Mouse (Mus musculus) midbrain, embryonic 10.5 days (tissue): ENCODE data around the gene Tenm2. TPM values are rescaled to one million over a fixed set of nuclear protein-coding genes. Genes with fewer than 3 reads are reported as not detected.

Experiments used
- DNase-seq: peaks from one replicate; pipeline ENCODE4 v3.0.0-alpha.2; 2017; ENCODE audit warnings: low spot score
- H3K27ac ChIP-seq: fragments of 300-500 bp; sonication (generic); replicated peaks from 2 replicates; pipeline ENCODE4 v1.5.1; 2016; ENCODE audit warnings: mild to moderate bottlenecking
- H3K27me3 ChIP-seq: fragments of 300-500 bp; sonication (generic); 2 replicates; pipeline ENCODE4 v1.6.1; 2016; ENCODE audit warnings: low read depth, mild to moderate bottlenecking; ENCODE audit not compliant: poor library complexity, severe bottlenecking
- H3K36me3 ChIP-seq: fragments of 300-500 bp; sonication (generic); 2 replicates; pipeline ENCODE4 v1.6.1; 2016; ENCODE audit warnings: mild to moderate bottlenecking, moderate library complexity
- H3K4me1 ChIP-seq: fragments of 300-500 bp; sonication (generic); 2 replicates; pipeline ENCODE4 v1.6.1; 2016
- H3K4me3 ChIP-seq: fragments of 300-500 bp; sonication (generic); 2 replicates; pipeline ENCODE4 v1.5.1; 2016; ENCODE audit warnings: mild to moderate bottlenecking, moderate library complexity
- H3K9me3 ChIP-seq: fragments of 300-500 bp; sonication (generic); replicated peaks from 2 replicates; pipeline ENCODE4 v1.6.1; 2016; ENCODE audit warnings: mild to moderate bottlenecking
- WGBS: fragments of 180-500 bp; shearing (Covaris S2); methylation state at CpG from one replicate; pipeline ENCODE4 v1.1.7; 2016; 5-methylcytosine and 5-hydroxymethylcytosine counted together
- polyA plus RNA-seq: library from polyadenylated mRNA; unstranded; fragments of >200 nt; fragmentation: Nextera tagmentation; extraction: Ambion mirVana; gene quantifications from 2 replicates; pipeline ENCODE4 v1.2.1, GENCODE M21; 2016

Tenm2 gene
- polyA plus RNA-seq, 1 experiment from 2014 or later: 4.2 TPM

DNA sequence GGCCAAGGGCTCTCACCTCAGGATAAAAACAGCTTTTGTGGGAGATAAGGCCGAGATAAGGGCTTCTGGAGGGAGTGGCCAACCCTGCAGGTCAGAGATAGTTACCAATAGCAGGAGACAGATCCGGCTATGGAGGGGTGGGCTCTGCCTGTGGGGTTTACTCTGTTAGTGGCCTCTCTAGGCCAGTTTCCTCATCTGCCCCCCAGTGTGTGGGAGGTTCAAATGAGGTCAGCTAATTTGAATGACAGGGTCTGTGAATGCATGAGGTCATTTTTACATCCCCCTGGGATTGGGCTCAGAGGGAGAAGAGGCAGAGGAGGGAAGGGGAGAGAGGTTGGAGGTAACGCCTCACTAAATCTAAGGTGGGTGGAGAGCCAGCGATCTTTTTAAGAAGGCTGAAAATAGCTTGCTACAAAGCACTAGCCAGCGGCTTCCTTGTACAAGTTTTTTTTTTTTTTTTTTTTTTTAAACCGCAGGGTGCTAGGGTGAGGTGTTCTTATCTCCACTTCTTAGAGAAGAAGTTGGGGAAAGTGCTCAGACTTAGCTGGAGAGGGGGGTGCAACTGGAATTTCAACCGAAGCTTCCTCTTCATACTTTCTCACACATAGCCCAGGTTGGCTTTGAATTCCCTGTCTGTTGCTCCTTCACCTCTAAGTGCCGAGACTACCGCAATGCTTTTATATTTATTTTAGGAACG, 1235.0 kb downstream of the Tenm2 start:
- WGBS: 1% methylated on average over 10 of the region's 10 CpGs
- H3K36me3 ChIP-seq: no peaks in the 10 kb centered on the region
- peaks cover 27% of the 10 kb centered on the region for H3K27me3 ChIP-seq
- peaks cover 3% of the 10 kb centered on the region; the same call in 1 of the 2 replicates for H3K9me3 ChIP-seq
- peak overlapping the region; percentile 74 for H3K27ac ChIP-seq
- H3K4me3 ChIP-seq: peak overlapping the region; percentile 42
- H3K4me1 ChIP-seq: peaks cover 37% of the 10 kb centered on the region
- peak; percentile 54 for DNase-seq

DNA sequence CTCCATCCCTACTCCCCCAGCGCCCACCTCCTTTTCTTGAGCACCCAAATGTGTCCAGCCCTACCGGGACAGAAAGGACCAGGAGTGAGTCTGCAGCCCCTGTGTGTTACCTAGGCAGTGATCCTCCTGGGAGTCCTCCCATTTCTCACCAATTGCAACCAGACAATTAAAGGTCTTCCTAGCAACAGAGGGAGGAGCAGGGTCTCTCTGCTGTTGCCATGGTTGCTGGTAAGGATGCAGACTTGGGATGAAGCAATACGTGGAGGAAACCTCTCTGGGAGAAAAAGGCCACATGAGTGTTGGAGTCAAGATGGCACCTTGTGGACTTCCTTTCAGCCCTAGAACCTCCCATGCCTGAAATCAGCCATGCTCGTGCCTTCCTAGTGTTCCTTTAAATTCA, 1235.7 kb downstream of the Tenm2 start:
- H3K36me3 ChIP-seq: no peaks in the 10 kb centered on the region
- H3K4me1 ChIP-seq: peaks cover 37% of the 10 kb centered on the region
- 3% methylated on average over 4 of the region's 4 CpGs for WGBS
- peak overlapping the region; percentile 74 for H3K27ac ChIP-seq
- peak; percentile 47 for DNase-seq
- H3K9me3 ChIP-seq: peaks cover 7% of the 10 kb centered on the region; the same call in 1 of the 2 replicates
- H3K4me3 ChIP-seq: peak overlapping the region; percentile 42
- H3K27me3 ChIP-seq: peaks cover 25% of the 10 kb centered on the region

DNA sequence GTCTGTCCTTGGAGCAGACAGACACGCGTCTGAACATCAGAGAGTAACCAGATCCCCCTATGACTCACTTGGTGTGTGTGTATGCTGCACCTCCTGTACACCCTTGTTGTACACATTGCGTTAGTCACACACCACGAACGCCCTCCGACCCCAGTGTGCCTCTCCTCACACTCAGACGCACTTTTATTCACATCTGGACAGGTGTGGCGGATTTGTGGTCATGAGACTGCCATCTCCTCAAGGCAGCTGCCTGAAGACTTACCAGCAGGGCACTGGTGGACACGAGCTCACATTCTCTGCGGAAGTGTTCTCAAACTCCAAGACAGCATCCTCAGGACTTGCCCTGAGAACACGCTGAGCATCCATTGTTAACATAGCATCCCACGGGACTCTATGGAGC, 1237.7 kb downstream of the Tenm2 start:
- Histone ChIP-seq H3K27ac (no peak overlapping the region), H3K4me3 (no peak overlapping the region), H3K9me3 (peaks cover 7% of the 10 kb centered on the region; the same call in 1 of the 2 replicates), H3K27me3 (peaks cover 12% of the 10 kb centered on the region), H3K4me1 (peaks cover 37% of the 10 kb centered on the region), H3K36me3 (no peaks in the 10 kb centered on the region)
- WGBS: 88% methylated on average over 12 of the region's 12 CpGs
- DNase-seq: no peak

DNA sequence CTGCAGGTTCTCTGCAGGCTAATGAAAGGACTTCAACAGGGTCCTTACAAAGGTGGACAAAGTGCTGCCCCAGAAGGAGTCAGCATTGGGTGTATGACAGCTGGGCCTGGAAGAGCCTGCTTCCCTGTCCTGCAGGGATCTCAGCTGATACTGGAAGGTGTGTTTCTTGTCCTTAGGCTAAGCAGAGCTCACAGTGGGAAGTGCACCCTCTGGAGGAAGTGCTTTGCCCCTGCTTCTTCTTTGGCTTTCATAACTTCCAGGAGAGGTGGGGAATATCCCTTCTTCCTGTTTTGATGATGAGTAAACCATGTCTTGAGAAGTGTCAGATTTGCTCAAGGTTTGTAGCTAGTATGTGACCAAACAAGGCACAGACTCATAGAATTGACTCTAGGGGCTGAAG, 1240.5 kb downstream of the Tenm2 start:
- H3K27ac ChIP-seq: no peak overlapping the region
- H3K4me3 ChIP-seq: no peak overlapping the region
- H3K4me1 ChIP-seq: peaks cover 12% of the 10 kb centered on the region
- DNase-seq: no peak
- no peaks in the 10 kb centered on the region; the same call in 1 of the 2 replicates for H3K27me3 ChIP-seq
- H3K9me3 ChIP-seq: peaks cover 7% of the 10 kb centered on the region; the same call in 1 of the 2 replicates
- H3K36me3 ChIP-seq: no peaks in the 10 kb centered on the region

DNA sequence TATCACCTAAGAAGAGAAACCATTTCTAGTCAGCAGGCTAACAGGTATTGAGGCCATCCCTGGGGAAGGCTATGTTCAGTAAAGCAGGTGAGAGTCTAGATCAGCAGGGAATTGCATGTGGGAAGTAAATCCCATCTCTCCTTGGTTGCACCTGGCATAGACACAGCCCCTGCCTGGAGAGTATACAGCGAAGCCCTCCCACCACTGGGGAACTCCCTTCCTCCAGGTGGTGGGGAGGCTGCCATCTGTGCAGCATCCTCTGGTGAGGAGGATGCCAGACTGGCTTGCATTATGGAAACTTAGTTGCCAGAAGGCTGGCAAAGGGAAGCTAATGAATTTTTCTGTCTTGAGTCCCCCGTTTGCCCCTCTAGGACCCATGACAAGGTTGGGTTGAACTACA, 1243.9 kb downstream of the Tenm2 start:
- no peak for DNase-seq
- Histone ChIP-seq H3K4me1 (no peaks in the 10 kb centered on the region), H3K36me3 (no peaks in the 10 kb centered on the region), H3K27ac (no peak overlapping the region), H3K4me3 (no peak overlapping the region), H3K9me3 (peaks cover 7% of the 10 kb centered on the region; the same call in 1 of the 2 replicates), H3K27me3 (peaks cover 11% of the 10 kb centered on the region)
- WGBS: 89% methylated on average over 2 of the region's 2 CpGs

DNA sequence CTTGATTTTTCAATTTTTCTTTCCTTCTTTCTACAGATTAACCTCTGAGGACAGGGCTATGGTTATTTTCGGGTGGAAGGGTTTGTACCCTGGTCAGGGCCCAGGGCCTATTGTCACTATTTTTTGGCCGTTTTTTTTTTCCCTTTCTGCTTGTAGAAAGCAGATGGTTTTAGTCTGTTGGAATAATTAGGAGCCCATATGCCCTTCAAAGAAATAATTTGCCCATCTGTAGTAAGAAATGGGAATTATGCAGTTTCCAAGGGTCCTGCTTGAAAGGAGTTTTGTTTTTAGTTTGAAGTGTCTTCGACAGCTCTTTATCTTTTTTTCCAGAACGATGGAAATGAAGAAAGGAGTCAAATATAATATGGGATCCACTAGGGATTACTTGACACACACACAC, 1245.8 kb downstream of the Tenm2 start:
- no peak overlapping the region for H3K4me3 ChIP-seq
- no peak overlapping the region for H3K27ac ChIP-seq
- WGBS: 79% methylated on average over 4 of the region's 4 CpGs
- H3K36me3 ChIP-seq: no peaks in the 10 kb centered on the region
- no peak for DNase-seq
- peaks cover 11% of the 10 kb centered on the region for H3K4me1 ChIP-seq
- H3K9me3 ChIP-seq: no peaks in the 10 kb centered on the region
- peaks cover 29% of the 10 kb centered on the region for H3K27me3 ChIP-seq

DNA sequence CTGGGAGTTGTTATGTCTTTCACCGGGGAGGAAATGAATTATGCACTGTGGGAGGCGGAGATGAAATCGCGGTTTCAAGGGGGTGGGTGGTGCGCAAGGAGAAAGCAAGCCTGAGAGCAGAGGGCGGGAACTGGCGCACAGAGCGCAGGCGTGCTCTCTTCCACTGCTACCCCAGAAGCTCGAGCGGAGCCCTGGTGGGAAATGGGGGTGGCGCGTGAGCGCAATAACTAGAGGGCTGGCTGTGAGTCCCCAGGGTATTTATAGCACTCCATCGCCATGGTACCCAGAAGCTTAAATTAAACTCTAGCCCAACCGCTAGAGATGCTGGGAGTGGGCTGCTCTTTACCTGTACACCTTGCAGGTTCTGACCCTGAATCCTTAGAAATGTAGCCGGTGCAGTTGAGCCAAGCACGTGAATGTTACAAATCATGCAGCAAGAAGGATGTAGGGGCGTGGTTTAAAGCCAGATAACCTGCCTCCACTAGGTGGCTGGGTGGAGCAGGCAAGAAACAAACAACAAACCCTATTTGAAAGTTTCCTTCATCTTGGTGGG, 1249.8 kb downstream of the Tenm2 start:
- Histone ChIP-seq H3K4me1 (peaks cover 14% of the 10 kb centered on the region), H3K36me3 (no peaks in the 10 kb centered on the region), H3K27ac (peak overlapping the region; percentile 68), H3K4me3 (peak overlapping the region; percentile 43), H3K27me3 (peaks cover 62% of the 10 kb centered on the region), H3K9me3 (no peaks in the 10 kb centered on the region)
- 3% methylated on average over 19 of the region's 19 CpGs for WGBS
- no peak for DNase-seq

DNA sequence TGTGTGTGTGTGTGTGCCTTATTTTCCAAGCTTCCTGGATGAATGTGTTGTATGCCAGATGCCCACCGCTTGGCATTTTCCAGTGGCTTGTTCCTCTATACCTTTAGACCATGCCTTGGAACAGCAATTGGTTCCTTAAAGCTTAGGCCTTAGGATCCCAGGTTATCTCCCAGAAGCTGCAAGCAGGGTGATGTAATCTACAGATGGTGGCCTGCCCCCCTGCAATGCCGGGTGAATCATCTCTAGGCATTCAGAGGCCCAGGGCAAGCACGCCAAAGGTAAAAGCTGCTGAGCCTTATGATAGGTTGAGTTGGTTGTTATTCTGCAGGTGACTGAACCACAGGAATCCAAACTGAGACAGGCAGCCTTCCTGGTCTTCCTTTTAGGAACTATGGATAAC, 1253.0 kb downstream of the Tenm2 start:
- Histone ChIP-seq H3K4me3 (no peak overlapping the region), H3K9me3 (no peaks in the 10 kb centered on the region), H3K4me1 (peaks cover 44% of the 10 kb centered on the region), H3K27me3 (peaks cover 83% of the 10 kb centered on the region), H3K36me3 (no peaks in the 10 kb centered on the region), H3K27ac (no peak overlapping the region)
- WGBS: 83% methylated on average over 3 of the region's 3 CpGs
- no peak for DNase-seq

DNA sequence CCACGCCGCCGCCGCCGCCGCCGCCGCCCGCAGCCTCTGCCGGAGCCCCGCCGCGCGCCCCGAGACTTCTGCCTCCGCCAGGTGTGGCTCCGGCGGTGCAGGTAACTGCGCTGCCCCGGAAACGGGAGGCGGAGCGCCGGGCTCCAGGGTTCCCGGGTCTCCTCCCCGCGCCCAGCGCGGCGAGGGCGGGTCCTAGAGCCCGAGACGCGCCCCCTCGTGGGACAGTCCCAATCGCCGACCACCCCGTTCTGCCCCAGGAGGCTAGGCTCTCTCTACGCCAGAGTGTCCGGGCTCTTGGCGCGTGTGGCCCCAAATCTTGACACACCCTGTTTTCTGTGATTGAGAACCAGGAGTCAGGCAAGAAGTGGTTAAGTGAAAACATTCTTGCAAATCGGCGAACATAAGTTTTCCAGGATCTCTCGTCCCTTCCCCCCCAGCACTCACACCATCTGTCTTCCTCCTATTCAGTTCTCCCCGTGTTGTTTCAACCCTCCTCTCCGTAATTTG, 1255.3 kb downstream of the Tenm2 start, which contains the start of gene Wwc1:
Gene Wwc1, minus strand, starts transcription at position 117 of the 507 bp plus-strand sequence.
- no peaks in the 10 kb centered on the region for H3K36me3 ChIP-seq
- 2% methylated on average over 40 of the region's 47 CpGs for whole genome bisulfite sequencing
- peaks cover 69% of the 10 kb centered on the region for H3K27me3 ChIP-seq
- H3K4me1 ChIP-seq: peaks cover 57% of the 10 kb centered on the region
- peak; percentile 82 for DNase-seq
- no peaks in the 10 kb centered on the region for H3K9me3 ChIP-seq
- peak within 1 kb of the TSS; percentile 90 for H3K27ac ChIP-seq
- H3K4me3 ChIP-seq: peak within 1 kb of the TSS; percentile 89

DNA sequence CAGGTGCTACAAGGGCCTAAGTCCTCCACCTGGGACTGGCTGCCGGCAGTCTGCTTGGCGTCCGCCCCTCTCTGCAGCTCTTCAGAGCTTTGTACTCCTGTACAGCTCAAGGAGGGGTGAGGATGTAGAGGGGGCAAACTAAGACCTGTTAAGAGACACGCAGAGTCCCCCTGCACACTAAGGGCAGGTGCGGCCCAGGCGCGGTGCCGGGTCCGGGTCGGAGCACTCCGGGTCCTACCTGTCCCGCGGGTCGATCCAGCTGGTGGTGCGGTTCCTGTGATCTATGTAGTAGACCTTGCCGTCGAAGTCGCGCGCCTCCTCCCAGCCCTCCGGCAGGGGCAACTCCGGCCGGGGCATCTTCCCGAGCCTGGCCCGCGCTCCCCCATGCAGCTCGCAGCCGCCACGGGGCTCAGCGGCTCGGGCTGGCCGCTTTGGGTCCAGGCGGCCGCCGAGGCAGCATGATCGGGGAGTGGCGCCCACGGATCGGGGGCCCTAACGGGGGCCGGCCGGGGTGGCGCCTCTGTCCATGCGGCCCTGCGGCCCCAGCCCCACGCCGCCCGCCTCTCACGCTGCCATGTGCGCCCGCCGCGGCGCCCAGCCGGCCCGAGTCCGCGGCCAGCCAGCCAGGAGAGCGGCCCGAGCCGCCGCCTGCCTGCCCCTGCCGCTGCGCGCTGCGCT, 1255.9 kb downstream of the Tenm2 start:
- Histone ChIP-seq H3K27ac (peak overlapping the region; percentile 90), H3K9me3 (no peaks in the 10 kb centered on the region), H3K4me1 (peaks cover 57% of the 10 kb centered on the region), H3K27me3 (peaks cover 63% of the 10 kb centered on the region), H3K36me3 (no peaks in the 10 kb centered on the region), H3K4me3 (peak overlapping the region; percentile 89)
- DNase-seq: no peak
- under 1% methylated on average over 54 of the region's 66 CpGs for WGBS

DNA sequence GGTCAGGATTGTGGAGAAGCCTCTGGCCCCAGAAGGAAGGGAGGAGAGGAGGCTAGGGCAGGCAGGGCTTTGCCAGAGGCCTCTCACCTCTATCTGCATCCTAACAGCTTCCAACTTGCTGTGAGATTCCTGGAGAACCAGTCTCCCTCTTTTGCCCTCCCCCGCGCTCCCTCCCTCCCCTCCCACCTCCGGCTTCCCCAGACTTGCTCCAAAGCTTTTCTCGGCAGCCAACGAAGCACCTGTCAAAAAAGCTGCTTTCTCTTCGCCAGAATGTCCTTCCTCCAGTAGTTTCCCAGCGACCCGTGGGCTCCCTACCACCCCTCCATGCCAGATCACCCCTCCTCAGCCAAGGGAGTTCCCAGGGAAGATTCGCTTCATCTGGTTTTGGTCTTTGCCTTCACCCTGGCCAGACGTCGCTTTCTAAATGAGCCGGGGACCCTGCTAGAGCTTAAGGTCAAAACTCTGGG, 1256.5 kb downstream of the Tenm2 start:
- Histone ChIP-seq H3K4me1 (peaks cover 63% of the 10 kb centered on the region), H3K27ac (peak overlapping the region; percentile 90), H3K27me3 (peaks cover 57% of the 10 kb centered on the region), H3K36me3 (no peaks in the 10 kb centered on the region), H3K4me3 (peak overlapping the region; percentile 89), H3K9me3 (no peaks in the 10 kb centered on the region)
- 2% methylated on average over 12 of the region's 12 CpGs for WGBS
- DNase-seq: no peak

DNA sequence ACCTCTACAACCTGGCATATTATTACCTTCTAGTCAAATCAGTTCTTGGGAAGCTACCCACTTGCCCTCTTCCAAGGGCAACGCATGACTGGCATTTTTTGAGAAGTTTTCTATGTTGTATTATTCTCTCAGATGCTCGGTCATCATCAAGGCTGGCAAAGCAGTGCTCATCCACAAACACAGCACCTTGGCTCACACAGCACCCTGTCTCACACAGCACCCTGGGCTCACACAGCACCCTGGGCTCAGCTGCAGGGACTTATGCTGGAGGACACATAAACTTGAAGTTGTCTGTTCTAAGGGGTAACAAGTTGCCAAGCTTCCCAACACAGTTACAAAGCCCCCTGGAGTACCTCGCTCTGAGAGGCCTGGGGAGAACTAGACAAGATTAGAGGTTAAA, 1258.0 kb downstream of the Tenm2 start:
- Histone ChIP-seq H3K4me3 (peak overlapping the region; percentile 89), H3K9me3 (no peaks in the 10 kb centered on the region), H3K27ac (0 out of 2 replicates have a peak overlapping the region, but pooled peaks have one; percentile 68), H3K27me3 (peaks cover 48% of the 10 kb centered on the region), H3K36me3 (no peaks in the 10 kb centered on the region), H3K4me1 (peaks cover 78% of the 10 kb centered on the region)
- no peak for DNase-seq
- 84% methylated on average over 3 of the region's 3 CpGs for WGBS
